Mouse (Mus musculus): ENCODE data around the gene Supt5.
A peak's percentile ranks its signal among the peaks of the same experiment; 100 is the strongest.

Gene Supt5

DNA sequence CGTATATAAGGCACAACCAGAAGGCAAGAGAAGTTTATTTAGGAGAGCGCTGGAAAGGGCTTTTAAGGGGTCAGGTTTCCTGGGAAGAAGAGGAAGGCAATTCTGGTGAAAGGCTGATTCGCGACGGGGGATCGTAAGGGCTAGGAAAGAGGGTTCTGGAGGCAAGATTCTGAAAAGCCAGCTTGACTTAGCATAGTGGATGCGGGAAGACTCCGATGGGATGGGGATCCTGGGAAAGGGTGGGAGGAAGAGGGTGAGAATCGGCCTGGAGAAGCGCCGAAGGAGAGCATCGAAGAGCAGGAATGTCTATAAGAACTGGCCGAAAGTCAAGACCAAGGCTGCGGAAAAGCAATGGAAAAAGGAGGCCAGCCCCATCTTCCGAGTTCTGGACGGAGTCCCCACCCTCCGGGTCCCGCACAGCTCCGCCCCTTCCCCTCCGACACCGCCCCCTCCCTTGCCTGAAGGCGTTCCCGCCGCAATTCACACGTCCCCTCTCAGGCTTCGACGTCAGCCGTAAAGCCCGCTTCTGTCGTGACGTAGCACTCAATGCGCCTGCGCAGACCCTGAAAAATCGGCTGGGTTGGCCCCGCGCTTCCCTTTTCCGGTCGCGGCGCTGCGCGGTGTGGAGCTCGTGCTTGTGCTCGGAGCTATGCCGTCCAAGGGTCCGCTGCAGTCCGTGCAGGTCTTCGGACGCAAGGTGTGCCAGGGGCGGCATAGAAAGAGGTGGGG, 11.8 kb upstream of the Supt5 start, which contains the start of gene Rps16:
Rps16 (plus strand) TSS at position 498 of the 729 bp plus-strand sequence.
- peak; percentile 95 for DNase-seq

DNA sequence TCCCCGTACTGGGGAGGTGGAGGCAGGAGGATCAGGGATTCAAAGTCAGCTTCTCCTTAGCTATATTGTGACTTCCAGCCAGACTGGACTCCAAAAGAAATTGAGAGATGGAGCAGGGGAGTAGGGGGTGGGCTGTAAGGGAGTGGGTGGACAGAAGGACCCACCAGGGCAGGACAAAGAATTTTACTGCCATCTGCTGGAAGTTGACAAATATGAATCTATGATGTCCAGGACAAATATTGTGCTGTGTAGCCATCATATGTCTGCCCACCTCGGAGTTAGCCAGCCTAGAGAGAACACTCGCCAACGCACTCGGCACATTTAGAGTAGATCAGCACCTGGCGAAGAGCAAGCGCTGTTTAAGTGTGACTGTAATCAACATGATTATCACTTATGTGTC, 10.1 kb upstream of the Supt5 start:
- DNase-seq = no peak

DNA sequence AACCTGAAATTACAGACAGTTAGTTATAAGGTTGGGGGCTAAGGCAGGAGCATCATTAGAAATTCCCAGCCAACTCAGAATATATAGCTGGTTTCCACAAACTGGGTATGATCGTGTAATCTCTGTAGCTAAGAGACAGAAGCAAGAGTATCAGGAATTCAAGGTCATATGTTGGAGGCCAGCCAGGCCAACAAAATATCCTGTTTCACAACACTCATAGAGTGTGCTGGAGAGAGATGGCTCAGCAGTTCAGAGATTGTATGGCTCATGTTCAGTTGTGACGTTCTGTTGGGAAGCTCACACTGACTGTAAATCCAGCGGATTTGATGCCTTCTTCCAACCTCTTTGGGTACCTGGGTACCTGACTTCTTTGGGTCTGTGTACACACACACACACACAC, 9.2 kb upstream of the Supt5 start:
- DNase-seq = no peak

DNA sequence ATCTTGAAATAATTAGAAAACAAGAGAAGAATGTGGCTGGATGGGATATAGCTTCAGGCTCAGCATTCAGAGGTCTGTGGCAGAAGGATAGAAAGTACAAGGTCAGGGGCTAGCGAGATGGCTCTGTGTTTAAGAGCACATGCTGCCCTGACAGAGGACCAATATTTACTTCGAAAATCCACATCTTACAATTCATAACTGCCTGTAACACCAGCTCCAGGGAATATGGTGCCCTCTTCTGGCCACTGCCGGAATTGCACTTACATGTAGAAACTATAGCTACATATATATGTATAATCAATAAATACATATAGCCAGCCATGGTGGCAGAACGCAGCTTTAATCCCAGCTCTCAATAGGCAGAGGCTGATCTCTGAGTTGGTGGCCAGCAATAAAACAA, 6.1 kb upstream of the Supt5 start:
- no peak for DNase-seq

DNA sequence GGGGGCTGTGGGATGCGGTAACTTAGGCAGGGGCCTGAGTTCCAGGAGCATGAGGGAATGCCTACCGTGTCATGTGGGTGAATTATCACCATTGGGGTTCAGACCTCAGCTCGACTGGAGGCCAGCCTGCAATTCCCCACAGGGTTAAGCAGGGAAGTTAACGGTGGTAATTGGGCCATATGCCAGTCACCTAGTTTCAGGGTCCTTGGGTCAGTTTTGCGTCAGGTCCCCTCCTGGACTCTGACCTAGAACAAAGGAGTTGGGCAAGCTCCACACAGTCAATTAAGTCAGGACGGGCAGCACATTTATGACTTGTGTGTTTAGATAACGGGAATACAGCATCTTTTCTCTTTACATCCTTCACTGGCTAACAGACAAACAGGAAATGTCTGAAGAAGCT, 2.8 kb upstream of the Supt5 start:
- DNase-seq = no peak

DNA sequence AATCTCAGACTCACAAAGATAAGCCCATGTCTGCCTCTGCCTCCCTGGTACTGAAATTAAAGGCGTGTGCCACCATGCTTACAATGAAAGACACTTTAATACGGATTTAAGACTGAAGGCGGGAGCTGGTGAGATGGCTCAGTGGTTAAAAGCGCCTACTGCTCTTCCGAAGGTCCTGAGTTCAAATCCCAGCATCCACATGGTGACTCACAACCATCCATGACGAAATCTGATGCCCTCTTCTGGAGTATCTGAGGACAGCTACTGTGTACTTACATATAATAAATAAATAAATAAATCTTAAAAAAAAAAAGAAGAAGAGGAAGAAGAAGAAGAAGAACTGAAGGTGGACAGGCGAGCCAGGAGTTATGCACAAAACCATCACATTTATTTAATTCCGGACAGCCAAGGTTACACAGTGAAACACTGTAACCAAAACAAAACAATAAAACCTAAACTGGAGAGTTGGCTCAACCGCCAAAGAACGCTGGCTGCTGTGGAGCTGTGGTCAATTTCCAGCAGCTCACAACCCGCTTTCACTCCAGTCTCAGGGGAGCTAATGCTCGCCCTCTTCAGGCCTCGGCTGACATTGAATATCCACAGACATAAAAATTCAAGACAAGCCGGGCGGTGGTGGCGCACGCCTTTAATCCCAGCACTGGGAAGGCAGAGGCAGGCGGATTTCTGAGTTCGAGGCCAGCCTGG, 819 bp upstream of the Supt5 start:
- DNase-seq = peak; percentile 67

DNA sequence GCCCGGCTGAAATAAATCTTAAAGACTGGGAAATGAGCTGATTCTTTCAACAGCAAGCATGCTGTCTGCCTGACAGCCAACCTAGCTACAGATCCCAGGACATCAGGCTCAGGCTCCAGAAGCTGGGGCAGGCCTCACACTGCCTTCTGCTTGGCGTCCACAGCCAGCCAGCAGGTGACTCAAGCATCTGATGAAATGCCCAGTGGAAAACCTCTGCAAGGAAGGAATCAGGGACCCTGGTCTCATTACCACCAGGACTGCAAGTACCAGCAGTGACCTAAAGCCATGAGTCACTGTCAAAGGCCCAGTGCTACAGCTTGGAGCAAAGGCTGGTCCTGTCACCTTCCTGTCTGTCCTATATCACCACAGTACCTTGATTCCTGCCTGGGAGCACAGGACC, 3.1 kb downstream of the Supt5 start:
- DNase-seq = no peak

DNA sequence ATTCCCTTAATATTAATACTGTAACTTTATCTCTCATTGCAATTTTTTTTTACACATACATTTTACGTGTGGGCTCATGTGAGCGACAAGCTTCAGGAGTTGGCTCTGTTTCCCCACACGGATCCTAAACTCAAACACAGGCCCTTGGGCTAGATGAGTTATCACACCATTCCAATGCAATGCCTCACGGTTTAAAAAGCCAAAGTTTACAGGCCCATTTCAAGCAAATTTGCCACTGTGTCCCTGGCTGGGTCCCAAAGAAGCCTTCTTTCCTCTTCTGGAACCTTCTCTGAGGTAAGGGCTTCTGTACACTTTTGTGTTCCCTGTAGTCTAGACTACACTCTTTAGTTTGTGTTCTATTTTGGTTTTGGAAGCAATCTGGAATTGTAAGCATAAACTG, 4.0 kb downstream of the Supt5 start:
- no peak for DNase-seq

DNA sequence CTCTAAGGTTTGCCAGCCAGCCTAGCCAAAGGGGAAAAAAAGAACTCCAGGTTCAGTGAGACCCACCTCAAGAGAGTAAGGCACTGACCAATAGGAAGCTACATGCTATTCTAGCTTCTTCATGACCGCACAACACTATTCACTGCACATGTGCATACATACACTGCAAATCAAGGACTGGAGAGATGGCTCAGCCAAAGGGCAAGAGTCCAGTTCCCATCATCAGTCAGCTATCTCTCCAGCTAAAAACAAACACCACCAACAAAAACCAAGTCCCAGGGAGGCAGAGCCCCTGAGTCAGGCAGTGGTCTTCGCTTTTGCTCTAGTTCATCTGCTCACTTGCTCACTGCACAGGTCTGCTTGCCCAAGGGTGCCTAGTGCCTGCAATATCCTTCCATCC, 10.3 kb downstream of the Supt5 start:
- DNase-seq = no peak

DNA sequence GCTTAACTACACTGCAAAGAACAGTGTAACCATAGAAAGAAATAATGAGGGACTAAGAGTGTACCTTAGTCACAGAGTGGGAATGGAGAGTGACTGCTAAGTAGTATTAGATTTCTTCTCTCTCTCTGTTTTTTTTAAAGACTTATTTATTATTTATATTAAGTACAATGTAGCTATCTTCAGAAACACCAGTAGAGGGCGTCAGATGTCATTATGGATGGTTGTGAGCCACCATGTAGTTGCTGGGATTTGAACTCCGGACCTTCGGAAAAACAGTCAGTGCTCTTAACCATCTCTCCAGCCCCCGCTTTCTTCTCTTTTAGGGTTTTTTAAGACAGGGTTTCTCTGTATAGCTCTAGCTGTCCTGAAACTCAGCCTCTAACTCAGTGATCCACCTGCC, 12.1 kb downstream of the Supt5 start:
- no peak for DNase-seq

DNA sequence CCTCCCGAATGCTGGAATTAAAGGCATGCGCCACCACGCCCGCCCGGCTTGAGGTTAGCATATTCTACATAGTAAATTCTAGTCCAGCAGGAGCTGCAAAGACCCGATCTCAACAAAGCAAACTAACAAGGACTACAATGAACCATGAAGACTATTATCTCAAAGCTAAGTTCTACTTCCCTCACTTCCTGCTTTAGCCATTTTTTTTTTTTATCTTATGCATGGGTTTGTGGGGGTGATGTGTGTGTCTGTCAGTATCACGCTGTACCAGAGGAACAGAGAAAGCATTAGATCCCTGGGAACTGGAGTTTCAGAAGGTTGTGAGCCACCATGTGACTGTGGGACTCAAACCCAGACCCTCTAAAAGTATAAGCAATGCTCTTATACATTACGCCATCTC, 13.3 kb downstream of the Supt5 start:
- no peak for DNase-seq

DNA sequence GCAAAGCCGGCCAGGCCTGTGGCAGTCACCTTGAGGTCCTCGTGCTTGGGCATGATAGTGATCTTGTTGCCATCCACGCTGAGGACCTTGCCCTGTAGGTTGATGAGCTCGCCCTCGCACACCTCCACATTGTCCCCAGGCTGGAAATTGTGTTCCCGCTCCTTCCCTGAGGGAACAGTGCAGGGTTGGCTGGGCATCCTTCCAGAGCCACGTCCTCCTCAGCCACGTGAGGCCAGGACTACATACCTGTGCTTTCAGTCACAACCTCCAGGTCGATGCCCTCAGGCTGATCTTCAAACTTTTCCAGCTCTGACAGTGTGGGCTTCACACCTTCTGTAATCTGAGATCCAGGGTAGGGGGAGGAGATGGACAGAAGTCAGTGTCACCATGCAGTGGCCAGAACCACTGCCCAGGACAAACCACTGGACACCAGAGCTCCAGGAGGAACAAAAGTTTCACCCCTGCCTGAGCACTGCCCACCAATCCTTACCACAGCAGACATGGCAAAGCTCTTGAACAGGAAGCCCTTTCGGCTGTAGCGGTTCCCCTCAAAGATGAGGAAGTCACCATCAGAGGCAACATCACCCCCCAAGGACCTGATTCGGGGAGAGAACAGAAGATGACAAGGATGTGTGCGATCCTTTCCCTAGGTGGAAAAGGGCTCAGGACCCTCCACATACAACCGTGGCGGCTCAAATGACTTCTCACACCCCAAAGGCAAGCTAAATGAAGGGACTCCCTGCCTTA, 16.4 kb downstream of the Supt5 start:
- peak; percentile 67 for DNase-seq

DNA sequence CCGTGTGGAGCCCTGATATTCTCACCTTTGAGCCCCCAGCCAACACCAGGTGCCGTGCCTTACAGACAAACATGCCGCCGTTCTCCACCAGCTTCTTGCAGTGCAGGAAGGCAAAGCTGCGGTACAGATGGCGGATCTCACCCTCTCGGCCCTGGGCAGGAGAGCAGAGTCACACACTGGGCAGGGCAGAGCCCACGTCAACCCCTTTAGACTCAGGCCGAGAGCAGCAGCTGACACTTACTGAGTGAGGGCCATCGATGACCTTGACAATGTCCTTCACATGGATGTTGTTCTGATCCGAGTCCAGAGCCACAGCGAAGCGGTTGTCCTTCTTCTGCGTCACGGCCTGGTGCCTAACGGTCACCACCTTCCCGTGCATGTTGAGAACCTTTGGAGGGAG, 19.8 kb downstream of the Supt5 start:
- no peak for DNase-seq

DNA sequence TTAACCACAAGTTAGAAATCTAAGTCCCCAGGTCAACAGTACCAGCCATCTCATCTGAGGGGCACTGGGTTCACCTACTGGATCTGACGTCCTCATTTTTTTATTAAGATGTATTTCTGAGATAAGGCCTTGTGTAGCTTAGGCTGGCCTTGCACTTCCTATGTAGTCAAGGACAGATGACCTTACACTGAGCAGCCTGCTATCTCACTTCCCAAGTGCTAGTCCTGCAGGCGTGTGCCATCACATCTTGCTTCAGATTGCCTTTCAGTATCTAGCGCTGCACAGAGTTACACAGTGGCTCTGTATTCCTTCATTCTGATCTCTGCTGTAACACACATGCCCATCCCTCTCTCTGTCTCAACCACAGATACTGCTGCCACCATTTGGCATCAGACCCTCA, 20.5 kb downstream of the Supt5 start:
- DNase-seq = no peak

DNA sequence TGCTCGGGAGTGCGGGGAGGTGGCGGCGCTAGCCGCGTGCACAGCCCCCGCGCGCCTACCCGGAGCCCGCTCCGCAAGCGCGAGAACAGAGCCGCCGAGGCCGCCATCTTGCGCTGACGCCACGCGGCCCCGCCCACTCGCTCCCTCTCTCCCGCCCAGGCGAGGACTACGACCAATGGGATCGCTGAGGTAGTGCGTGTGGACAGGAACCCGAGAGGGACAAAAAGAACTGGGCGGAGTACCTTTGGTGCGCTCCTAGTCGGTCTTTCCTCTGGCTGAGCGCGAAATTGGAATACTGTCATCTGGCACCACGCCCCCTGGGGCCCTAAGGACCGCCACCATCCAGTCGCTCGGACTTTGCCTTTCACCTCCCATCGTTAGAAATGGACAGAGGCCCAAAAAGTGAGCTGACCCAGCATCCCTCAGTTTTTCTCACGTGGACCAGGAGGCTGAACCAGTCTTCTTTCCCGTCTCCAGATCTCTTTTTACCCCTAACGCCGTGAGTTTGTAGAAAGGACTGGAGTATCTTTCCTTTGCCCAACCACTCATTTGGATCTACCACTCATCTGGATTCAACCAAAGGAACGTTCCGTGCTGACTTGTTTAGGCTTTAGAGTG, 26.5 kb downstream of the Supt5 start, which contains the start of gene Timm50:
Timm50 (minus strand) TSS at position 147 of the 618 bp plus-strand sequence.
- peak; percentile 97 for DNase-seq

DNA sequence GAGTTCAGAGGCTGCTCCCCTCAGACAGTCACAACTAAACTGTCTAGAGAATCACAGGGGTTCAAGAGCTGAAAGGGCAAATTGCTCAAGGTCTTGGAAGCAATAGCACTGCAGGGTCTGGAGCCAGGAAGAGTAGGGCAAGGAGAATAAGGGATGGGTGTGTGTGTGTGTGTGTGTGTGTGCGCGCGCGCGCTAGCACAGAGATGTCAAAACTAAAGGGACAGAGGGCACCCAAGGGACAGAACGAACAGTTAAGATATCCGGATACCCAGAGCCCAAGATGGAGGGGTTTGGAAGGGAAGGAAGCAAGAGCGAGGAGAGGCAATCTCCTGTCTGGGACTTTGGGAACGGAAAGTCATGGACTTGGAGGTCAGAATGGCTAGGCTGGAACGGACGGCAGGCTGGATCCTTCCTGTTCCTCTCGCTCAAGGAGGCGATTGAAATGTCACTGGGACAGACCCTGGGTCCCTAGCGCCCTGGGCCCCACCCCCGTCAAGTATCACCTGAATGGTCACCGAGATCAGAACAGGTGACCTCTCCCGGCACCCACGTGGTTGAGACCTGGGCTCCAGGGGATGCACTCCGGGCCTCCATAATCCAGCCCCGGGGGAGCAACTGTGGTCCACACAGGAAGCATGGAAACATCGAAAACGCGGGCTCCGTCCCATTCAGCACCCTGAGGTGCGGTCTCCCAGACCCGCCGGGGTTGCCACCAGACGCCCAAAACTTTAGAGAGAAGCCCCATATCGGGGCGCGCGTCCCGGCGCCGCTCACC, 27.2 kb downstream of the Supt5 start:
- no peak for DNase-seq

DNA sequence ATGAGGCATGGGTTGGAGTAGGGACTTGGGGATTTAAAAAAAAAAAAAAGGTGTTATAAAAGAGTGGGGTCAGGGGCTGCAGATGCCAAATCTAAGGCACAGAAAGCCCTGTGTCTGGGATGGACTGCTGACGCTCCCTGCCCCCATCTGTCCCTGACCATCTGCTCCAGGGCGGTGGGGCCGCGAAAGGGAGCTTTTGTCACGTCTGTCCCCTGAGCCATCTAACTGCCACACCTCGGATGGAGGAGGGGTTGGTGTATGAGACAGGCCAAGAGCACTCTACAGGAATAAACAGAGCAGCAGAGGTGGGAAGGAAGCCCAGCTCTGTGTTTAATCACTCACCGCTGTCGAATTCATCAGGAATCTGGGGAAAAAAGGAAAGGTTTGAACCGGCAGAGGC, 28.8 kb downstream of the Supt5 start:
- DNase-seq = no peak

DNA sequence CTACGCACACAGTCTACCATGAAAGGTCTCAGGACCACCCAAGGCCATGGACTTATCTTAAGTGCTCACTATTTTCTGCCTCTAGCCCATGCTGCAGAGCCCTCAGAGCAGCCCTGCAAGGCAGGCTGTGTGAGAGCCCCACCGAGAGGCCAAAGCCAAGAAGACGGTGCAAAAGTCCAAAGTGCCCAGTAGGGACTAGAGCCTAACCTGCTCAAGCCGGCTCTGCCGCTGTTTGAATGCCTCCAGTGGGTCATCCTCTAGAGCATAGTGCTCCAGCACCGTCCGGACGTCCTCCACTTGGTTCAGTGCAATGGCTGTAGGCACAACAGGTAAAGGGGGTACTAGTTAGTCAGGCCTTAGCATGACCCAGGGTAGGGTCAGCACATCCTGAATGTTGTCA, 32.3 kb downstream of the Supt5 start:
- peak; percentile 77 for DNase-seq

DNA sequence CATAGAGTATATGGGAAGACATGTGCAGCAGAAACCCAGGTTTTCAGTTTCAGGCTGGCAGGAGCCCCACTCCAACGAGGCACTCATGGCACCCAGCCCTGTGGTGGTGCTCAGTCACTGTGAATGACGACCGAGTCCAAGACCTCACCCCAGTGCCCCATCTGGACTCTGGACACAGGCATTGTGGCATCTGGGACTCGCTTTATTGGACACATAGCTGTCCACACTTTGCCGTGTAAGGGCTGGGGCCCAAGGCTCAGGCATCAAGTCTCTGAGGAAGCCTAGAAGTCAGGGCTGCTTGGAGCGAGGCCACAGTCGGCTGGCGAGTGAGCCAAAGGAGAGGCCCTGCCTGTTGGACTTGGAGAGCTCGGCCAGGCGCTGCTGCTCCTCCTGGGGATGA, 32.9 kb downstream of the Supt5 start:
- peak; percentile 74 for DNase-seq

DNA sequence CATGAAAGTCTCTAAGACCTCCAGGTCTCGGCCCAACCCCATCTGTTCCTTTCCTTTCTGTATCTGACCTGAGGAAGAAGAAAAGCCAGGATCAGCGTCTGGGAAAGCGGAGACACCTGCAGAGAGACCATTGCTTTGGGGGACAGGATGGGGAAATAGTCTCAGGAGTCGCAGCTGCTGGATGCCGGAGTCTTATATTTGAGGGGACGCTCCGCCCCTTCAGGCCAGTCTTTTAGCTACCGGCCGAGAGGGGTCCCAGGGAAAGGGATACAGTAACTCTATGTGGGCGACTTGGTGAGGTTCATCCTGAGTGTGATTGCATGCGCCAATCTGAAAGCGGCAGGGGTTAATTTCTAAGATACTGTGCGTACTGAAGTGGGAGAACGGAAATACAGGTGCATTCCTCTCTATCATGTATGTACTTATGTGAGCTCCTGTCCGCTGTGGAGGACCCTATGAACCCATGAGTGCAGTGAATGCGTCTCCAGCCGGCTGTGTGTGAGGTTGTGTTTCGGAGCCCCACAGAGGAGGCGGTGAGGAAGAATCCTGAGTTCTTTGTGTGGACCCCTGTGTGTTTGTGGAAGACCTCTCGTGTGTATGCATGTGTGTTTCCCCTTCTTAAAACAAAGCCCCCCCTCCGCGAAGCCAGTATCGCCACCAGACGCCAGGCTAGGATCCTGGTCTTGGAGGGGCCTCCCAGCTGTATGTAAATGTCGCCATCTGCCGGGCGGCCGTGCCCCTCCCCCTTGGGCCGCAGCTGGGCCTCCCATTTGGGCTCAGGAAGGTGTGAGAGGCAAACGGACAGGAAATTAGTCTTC, 36.7 kb downstream of the Supt5 start, which contains the start of gene Dll3:
Dll3 (minus strand) TSS at position 623 of the 818 bp plus-strand sequence.
- no peak for DNase-seq

DNA sequence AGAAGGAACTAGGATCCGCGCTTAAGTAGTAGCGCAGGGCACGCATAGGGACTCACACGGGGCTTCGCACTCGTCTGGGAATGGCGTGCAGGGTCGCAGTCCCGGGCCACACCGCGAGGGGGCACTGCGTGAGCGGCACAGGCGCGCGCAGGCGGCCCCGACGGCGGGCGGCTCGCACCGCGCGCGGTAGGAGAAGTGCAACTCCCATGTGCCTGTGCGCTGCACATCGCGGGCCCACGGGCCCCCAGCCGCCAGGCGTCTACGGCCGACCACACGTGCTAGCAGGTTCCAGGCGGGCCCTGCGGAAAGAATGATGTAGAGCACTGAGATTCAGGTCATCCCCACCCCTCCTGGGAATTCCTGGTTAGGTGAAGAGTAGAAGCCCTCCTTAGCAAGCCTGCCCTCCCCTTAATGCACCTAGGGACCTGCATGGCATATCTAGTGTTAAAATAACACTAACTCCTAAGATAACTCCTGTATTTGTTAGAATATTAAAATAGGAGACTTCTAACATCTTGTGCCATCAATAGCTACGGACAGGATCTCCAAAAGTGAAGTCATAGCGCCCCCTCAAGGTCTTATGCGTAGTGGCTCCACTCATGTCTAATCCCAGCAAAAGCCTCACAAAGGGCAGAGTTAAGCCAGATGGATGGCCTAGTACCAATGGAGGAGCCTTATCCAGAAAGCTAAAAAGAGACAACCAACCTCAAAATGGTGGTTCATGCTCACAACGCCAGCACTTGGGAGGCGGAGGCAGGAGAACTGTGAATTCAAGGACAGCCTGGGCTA, 39.5 kb downstream of the Supt5 start:
- no peak for DNase-seq

All from kidney, adult 11 months (tissue).